Mouse (Mus musculus) midbrain, embryonic 12.5 days (tissue): ENCODE measurements at regions not wholly inside any gene's neighbourhood (a gene's known extent, or its start where the extent isn't known, plus 50 kb on each side); places are given as distances from the start of the nearest gene placed in this dataset.

ENCODE experiments used
- ATAC-seq: fragments of 200-750 bp; cut with Nextera tagmentation; 2 replicates; pipeline ENCODE4 v1.8.0; 2017; ENCODE audit warnings: low read depth, moderate TSS enrichment, moderate library complexity; ENCODE audit not compliant: low FRiP score
- H3K27ac ChIP-seq: fragments of 300-500 bp; sonication (generic); replicated peaks from 2 replicates; pipeline ENCODE4 v1.5.1; 2016; ENCODE audit warnings: mild to moderate bottlenecking
- H3K27me3 ChIP-seq: fragments of 300-500 bp; sonication (generic); 2 replicates; pipeline ENCODE4 v1.6.1; 2016; ENCODE audit warnings: mild to moderate bottlenecking
- H3K36me3 ChIP-seq: fragments of 300-500 bp; sonication (generic); 2 replicates; pipeline ENCODE4 v1.6.1; 2016
- H3K4me1 ChIP-seq: fragments of 300-500 bp; sonication (generic); 2 replicates; pipeline ENCODE4 v1.6.1; 2016
- H3K4me2 ChIP-seq: fragments of 300-500 bp; sonication (generic); replicated peaks from 2 replicates; pipeline ENCODE4 v1.6.1; 2016; ENCODE audit warnings: mild to moderate bottlenecking, moderate library complexity
- H3K4me3 ChIP-seq: fragments of 300-500 bp; sonication (generic); 2 replicates; pipeline ENCODE4 v1.5.1; 2016; ENCODE audit warnings: mild to moderate bottlenecking
- H3K9ac ChIP-seq: fragments of 300-500 bp; sonication (generic); replicated peaks from 2 replicates; pipeline ENCODE4 v1.6.1; 2016; ENCODE audit warnings: mild to moderate bottlenecking, moderate library complexity
- H3K9me3 ChIP-seq: fragments of 300-500 bp; sonication (generic); 2 replicates; pipeline ENCODE4 v1.6.1; 2016; ENCODE audit warnings: mild to moderate bottlenecking
- WGBS: fragments of 180-500 bp; shearing (Covaris S2); methylation state at CpG from one replicate; pipeline ENCODE4 v1.1.7; 2016; 5-methylcytosine and 5-hydroxymethylcytosine counted together

DNA sequence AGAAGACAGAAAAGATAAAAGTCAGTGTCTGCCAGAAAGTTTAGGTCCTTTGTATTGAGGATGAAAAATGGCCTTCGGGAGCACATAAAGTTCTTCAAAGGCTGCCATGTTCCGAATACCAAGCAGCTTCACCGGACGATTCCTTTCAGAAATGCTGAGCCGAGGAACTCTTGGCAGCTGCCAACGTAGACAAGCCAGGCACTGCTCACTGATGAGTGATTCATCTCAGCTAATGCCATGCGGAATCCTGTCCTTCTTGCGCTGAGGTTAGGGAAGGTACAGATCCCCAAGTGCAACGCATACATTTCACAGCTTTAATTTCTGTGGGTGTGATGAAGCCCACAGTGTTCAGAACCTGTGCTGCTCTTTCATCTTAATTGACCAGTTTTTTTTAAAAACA is 360.7 kb upstream of the Pdcd1 start:
- Histone ChIP-seq H3K4me1 (peaks cover 3% of the 10 kb centered on the region; the same call in 1 of the 2 replicates), H3K36me3 (no peaks in the 10 kb centered on the region), H3K4me3 (no peak overlapping the region), H3K27ac (no peak overlapping the region), H3K4me2 (no peak overlapping the region), H3K9me3 (no peaks in the 10 kb centered on the region), H3K9ac (no peak overlapping the region), H3K27me3 (no peaks in the 10 kb centered on the region)
- 59% methylated on average over 9 of the region's 9 CpGs for WGBS
- no peak for ATAC-seq

GRCm38 (mm10) chr1:94366606-94367005 is 314.3 kb upstream of the Pdcd1 start:
- ATAC-seq = no peak
- no peaks in the 10 kb centered on the region for H3K36me3 ChIP-seq
- no peak overlapping the region for H3K9ac ChIP-seq
- WGBS = 81% methylated on average over 1 of the region's 1 CpGs
- H3K27ac ChIP-seq = no peak overlapping the region
- H3K9me3 ChIP-seq = no peaks in the 10 kb centered on the region
- H3K4me2 ChIP-seq = no peak overlapping the region
- no peaks in the 10 kb centered on the region for H3K27me3 ChIP-seq
- no peaks in the 10 kb centered on the region for H3K4me1 ChIP-seq
- no peak overlapping the region for H3K4me3 ChIP-seq

GRCm38 (mm10) chr1:94356996-94357395 is 304.6 kb upstream of the Pdcd1 start:
- no peak overlapping the region for H3K4me2 ChIP-seq
- ATAC-seq = no peak
- no peaks in the 10 kb centered on the region for H3K9me3 ChIP-seq
- H3K4me3 ChIP-seq = no peak overlapping the region
- H3K27ac ChIP-seq = no peak overlapping the region
- no peaks in the 10 kb centered on the region for H3K27me3 ChIP-seq
- no peaks in the 10 kb centered on the region for H3K36me3 ChIP-seq
- WGBS = 68% methylated on average over 1 of the region's 1 CpGs
- H3K4me1 ChIP-seq = no peaks in the 10 kb centered on the region
- no peak overlapping the region for H3K9ac ChIP-seq

GRCm38 (mm10) chr1:94355873-94356272 is 303.5 kb upstream of the Pdcd1 start:
- H3K4me3 ChIP-seq = no peak overlapping the region
- no peaks in the 10 kb centered on the region for H3K9me3 ChIP-seq
- H3K4me2 ChIP-seq = no peak overlapping the region
- H3K27me3 ChIP-seq = no peaks in the 10 kb centered on the region
- H3K4me1 ChIP-seq = no peaks in the 10 kb centered on the region
- ATAC-seq = no peak
- no peak overlapping the region for H3K27ac ChIP-seq
- 73% methylated on average over 3 of the region's 3 CpGs for WGBS
- no peaks in the 10 kb centered on the region for H3K36me3 ChIP-seq
- no peak overlapping the region for H3K9ac ChIP-seq

GRCm38 (mm10) chr1:94342576-94342975 is 290.2 kb upstream of the Pdcd1 start:
- Histone ChIP-seq H3K36me3 (no peaks in the 10 kb centered on the region), H3K9me3 (no peaks in the 10 kb centered on the region), H3K27me3 (no peaks in the 10 kb centered on the region), H3K4me3 (no peak overlapping the region), H3K4me2 (no peak overlapping the region), H3K27ac (no peak overlapping the region), H3K4me1 (no peaks in the 10 kb centered on the region), H3K9ac (no peak overlapping the region)
- WGBS = 74% methylated on average over 2 of the region's 2 CpGs
- ATAC-seq = no peak

- no peak overlapping the region for H3K27ac ChIP-seq
- H3K4me2 ChIP-seq = no peak overlapping the region
- WGBS = 86% methylated on average over 3 of the region's 3 CpGs
- ATAC-seq = no peak
- H3K4me3 ChIP-seq = no peak overlapping the region
- no peaks in the 10 kb centered on the region for H3K9me3 ChIP-seq
- H3K9ac ChIP-seq = no peak overlapping the region
- H3K4me1 ChIP-seq = no peaks in the 10 kb centered on the region
- H3K27me3 ChIP-seq = no peaks in the 10 kb centered on the region
- no peaks in the 10 kb centered on the region for H3K36me3 ChIP-seq
These were observed 288.9 kb upstream of the Pdcd1 start for GRCm38 (mm10) chr1:94341237-94341636.

GRCm38 (mm10) chr1:94318029-94318428 is 265.7 kb upstream of the Pdcd1 start:
- Histone ChIP-seq H3K4me1 (no peaks in the 10 kb centered on the region), H3K9me3 (no peaks in the 10 kb centered on the region), H3K9ac (no peak overlapping the region), H3K4me3 (no peak overlapping the region), H3K4me2 (no peak overlapping the region), H3K27me3 (no peaks in the 10 kb centered on the region), H3K27ac (no peak overlapping the region), H3K36me3 (no peaks in the 10 kb centered on the region)
- ATAC-seq = no peak

DNA sequence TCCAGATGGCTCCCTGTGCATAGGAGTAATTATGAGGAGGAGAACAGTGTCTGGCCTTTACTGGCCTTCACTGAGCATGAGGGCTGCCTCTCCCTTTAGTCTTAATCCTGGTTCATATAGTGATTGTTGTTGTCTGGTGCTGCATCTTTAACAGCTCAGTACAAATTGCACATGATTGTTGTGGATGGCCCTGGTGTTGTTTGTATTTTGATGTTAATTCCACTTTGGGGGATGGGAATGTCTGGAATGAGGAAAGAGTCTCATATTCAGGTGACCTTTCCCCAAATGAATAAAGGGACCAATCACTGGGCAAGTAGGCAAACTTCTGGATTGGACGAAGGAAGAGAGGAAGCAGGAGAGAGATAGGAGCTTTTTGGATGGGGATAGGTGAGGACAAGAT is 246.0 kb upstream of the Pdcd1 start:
- Histone ChIP-seq H3K4me1 (no peaks in the 10 kb centered on the region), H3K36me3 (no peaks in the 10 kb centered on the region), H3K9me3 (no peaks in the 10 kb centered on the region), H3K27me3 (no peaks in the 10 kb centered on the region), H3K27ac (no peak overlapping the region), H3K4me3 (no peak overlapping the region), H3K4me2 (no peak overlapping the region), H3K9ac (no peak overlapping the region)
- no peak for ATAC-seq
- 69% methylated on average over 1 of the region's 1 CpGs for WGBS

- H3K4me2 ChIP-seq = no peak overlapping the region
- H3K27ac ChIP-seq = no peak overlapping the region
- ATAC-seq = no peak
- no peaks in the 10 kb centered on the region for H3K4me1 ChIP-seq
- no peaks in the 10 kb centered on the region for H3K27me3 ChIP-seq
- no peaks in the 10 kb centered on the region for H3K9me3 ChIP-seq
- no peak overlapping the region for H3K9ac ChIP-seq
- H3K4me3 ChIP-seq = no peak overlapping the region
- no peaks in the 10 kb centered on the region for H3K36me3 ChIP-seq
- 81% methylated on average over 4 of the region's 4 CpGs for WGBS
These were observed 220.2 kb upstream of the Pdcd1 start for GRCm38 (mm10) chr1:94272569-94272968.

GRCm38 (mm10) chr1:94263313-94263712 is 211.0 kb upstream of the Pdcd1 start:
- H3K9ac ChIP-seq = no peak overlapping the region
- no peak overlapping the region for H3K27ac ChIP-seq
- no peak overlapping the region for H3K4me3 ChIP-seq
- no peaks in the 10 kb centered on the region for H3K4me1 ChIP-seq
- ATAC-seq = no peak
- no peaks in the 10 kb centered on the region for H3K9me3 ChIP-seq
- H3K27me3 ChIP-seq = no peaks in the 10 kb centered on the region
- no peak overlapping the region for H3K4me2 ChIP-seq
- H3K36me3 ChIP-seq = no peaks in the 10 kb centered on the region
- WGBS = 84% methylated on average over 8 of the region's 8 CpGs

DNA sequence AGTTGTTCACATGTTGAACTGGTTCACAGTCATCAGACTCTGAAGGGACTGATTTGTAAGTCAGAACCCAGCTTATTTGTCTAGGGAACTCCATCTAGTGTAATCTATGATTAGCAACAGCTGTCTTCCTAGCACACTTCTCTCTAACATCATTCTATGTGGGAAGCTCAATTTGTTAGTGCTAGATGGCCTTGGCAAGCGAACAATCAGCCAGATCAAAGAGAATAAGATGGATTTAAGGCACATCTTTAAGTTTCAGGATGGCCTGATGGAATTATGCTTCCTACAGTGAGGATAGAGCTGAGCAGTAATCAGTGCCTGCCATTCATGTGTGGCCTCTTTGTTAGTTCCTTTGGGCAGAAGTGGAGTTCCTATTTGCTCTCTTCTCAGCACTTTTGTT is 183.1 kb upstream of the Pdcd1 start:
- WGBS = 59% methylated on average over 1 of the region's 1 CpGs
- H3K4me3 ChIP-seq = no peak overlapping the region
- no peak overlapping the region for H3K9ac ChIP-seq
- H3K27me3 ChIP-seq = no peaks in the 10 kb centered on the region
- no peak overlapping the region for H3K4me2 ChIP-seq
- H3K4me1 ChIP-seq = no peaks in the 10 kb centered on the region
- H3K9me3 ChIP-seq = no peaks in the 10 kb centered on the region
- no peak overlapping the region for H3K27ac ChIP-seq
- H3K36me3 ChIP-seq = no peaks in the 10 kb centered on the region
- no peak for ATAC-seq

- H3K27ac ChIP-seq = no peak overlapping the region
- no peak for ATAC-seq
- no peak overlapping the region for H3K9ac ChIP-seq
- no peaks in the 10 kb centered on the region for H3K36me3 ChIP-seq
- H3K9me3 ChIP-seq = no peaks in the 10 kb centered on the region
- no peak overlapping the region for H3K4me2 ChIP-seq
- no peaks in the 10 kb centered on the region for H3K4me1 ChIP-seq
- no peak overlapping the region for H3K4me3 ChIP-seq
- 76% methylated on average over 3 of the region's 3 CpGs for WGBS
- H3K27me3 ChIP-seq = no peaks in the 10 kb centered on the region
These were observed 168.7 kb upstream of the Pdcd1 start for GRCm38 (mm10) chr1:94221006-94221405.

DNA sequence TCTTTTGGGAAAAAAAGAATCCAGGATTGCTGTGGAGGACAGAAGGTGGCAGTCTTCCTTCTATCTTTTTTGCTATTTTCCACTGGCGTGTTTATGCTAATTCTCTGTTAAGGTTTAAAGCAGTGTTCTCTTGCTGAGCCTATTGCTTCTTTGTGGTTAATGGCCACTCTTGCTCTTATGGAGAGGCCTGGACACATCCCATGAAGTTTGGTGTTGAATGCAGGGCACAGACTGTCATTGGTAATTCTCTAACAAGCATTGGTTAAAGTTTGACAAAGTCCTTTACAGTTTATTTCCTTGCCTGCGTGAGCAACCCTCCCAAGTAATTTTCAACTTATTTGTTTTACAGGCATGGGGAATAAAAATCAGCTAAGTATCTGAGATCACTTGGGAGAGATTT is 165.1 kb upstream of the Pdcd1 start:
- H3K27me3 ChIP-seq = no peaks in the 10 kb centered on the region
- ATAC-seq = no peak
- no peaks in the 10 kb centered on the region for H3K9me3 ChIP-seq
- H3K9ac ChIP-seq = no peak overlapping the region
- H3K4me1 ChIP-seq = no peaks in the 10 kb centered on the region
- no peak overlapping the region for H3K4me3 ChIP-seq
- no peak overlapping the region for H3K27ac ChIP-seq
- WGBS = 92% methylated on average over 2 of the region's 2 CpGs
- H3K4me2 ChIP-seq = no peak overlapping the region
- no peaks in the 10 kb centered on the region for H3K36me3 ChIP-seq
